In genomic region chr2:34825827-34826459, GRCm38 (mm10) we compare ENCODE assay signal across 8 mouse cellular contexts. TPM values are rescaled to one million over a fixed set of nuclear protein-coding genes. Genes with fewer than 3 reads are reported as not detected.
DNase-seq lines count a peak whose midpoint lies in the region; ATAC-seq lines count a peak whose summit lies in the region.

TSS of gene Fbxw2 (minus strand) at chr2:34826311.

- peak within 1 kb of the TSS; percentile 90 for H3K4me2 ChIP-seq in hindbrain, embryonic 12.5 days (replicated peaks)

- peak; percentile 96 for ATAC-seq in hindbrain, embryonic 12.5 days (ENCODE audit: low FRiP score)

- H3K9ac ChIP-seq in hindbrain, embryonic 12.5 days = peak within 1 kb of the TSS; percentile 81

- H3K36me3 ChIP-seq in hindbrain, embryonic 12.5 days = peaks cover 14% of the 10 kb centered on the region

- peak within 1 kb of the TSS; percentile 76 for H3K27ac ChIP-seq in hindbrain, embryonic 12.5 days

- peaks cover 17% of the 10 kb centered on the region for H3K4me1 ChIP-seq in hindbrain, embryonic 12.5 days

- peaks cover 11% of the 10 kb centered on the region for H3K27me3 ChIP-seq in hindbrain, embryonic 12.5 days

- H3K4me3 ChIP-seq in hindbrain, embryonic 12.5 days = peak within 1 kb of the TSS; percentile 77

- H3K9me3 ChIP-seq in hindbrain, embryonic 12.5 days (replicated peaks) = no peaks in the 10 kb centered on the region

- peak; percentile 92 for DNase-seq in Muller cell, postnatal 12 days (ENCODE audit: inconsistent ontology term)
- peak; percentile 93 for DNase-seq in cerebellum, adult 9-11 months
- peak; percentile 80 to 91 for DNase-seq in frontal cortex, postnatal 10 days (ENCODE audit: low spot score in 2 of 2)
- peak; percentile 86 to 91 for DNase-seq in layer of hippocampus, postnatal 14 days (ENCODE audit: low spot score in 2 of 2)
- peak; percentile 93 for DNase-seq in lung, postnatal 14 days
- peak; percentile 85 for DNase-seq in retina, adult 2 months (ENCODE audit: low read depth, low spot score)
- DNase-seq in thymus, postnatal 36 days = peak; percentile 86 to 88

- WGBS in hindbrain, embryonic 12.5 days = under 1% methylated on average over 57 of the region's 57 CpGs

RNA-seq across cellular contexts. Expression of gene Fbxw2, which starts in this region (rescaled TPM):
- polyA plus RNA-seq in hindbrain, embryonic 12.5 days (2016; fragmentation: Nextera tagmentation; extraction: Ambion mirVana) = 76.8 and 81.8 TPM in 2 replicates
- 10 to 100 TPM; 87.7 to 88.8 TPM for total RNA-seq in layer of hippocampus, postnatal 14 days (2021)

Comparison
In these comparisons a context has a peak if more than half of its experiments do, and no peak if none do; other contexts are left out.
1. Peak in every context shown above with its lines: DNase-seq, ATAC-seq, H3K4me3 ChIP-seq and H3K27ac ChIP-seq.